Mouse (Mus musculus) intestine, embryonic 14.5 days (tissue): Measurements from ENCODE around the gene Bcas2. TPM values are rescaled to one million over a fixed set of nuclear protein-coding genes. Genes with fewer than 3 reads are reported as not detected.

Source experiments
- ATAC-seq: fragments of 200-750 bp; cut with Nextera tagmentation; replicated peaks from 2 replicates; pipeline ENCODE4 v1.8.0; 2017; ENCODE audit warnings: low read depth, moderate number of reproducible peaks, moderate TSS enrichment, moderate library complexity; ENCODE audit not compliant: low FRiP score, low TSS enrichment
- DNase-seq: peaks from one replicate; pipeline ENCODE4 v3.0.0-alpha.2; 2018; ENCODE audit warnings: low spot score
- H3K27ac ChIP-seq: fragments of 300-500 bp; sonication (generic); 2 replicates; pipeline ENCODE4 v1.5.1; 2014; ENCODE audit warnings: low read depth, mild to moderate bottlenecking, control low read depth
- H3K27me3 ChIP-seq: fragments of 300-500 bp; sonication (generic); replicated peaks from 2 replicates; pipeline ENCODE4 v1.6.1; 2014; ENCODE audit warnings: low read length, control low read depth; ENCODE audit not compliant: control insufficient read depth, insufficient read depth
- H3K36me3 ChIP-seq: fragments of 300-500 bp; sonication (generic); 2 replicates; pipeline ENCODE4 v1.6.1; 2014; ENCODE audit warnings: low read length, control low read depth; ENCODE audit not compliant: control insufficient read depth, insufficient read depth
- H3K4me1 ChIP-seq: fragments of 300-500 bp; sonication (generic); replicated peaks from 2 replicates; pipeline ENCODE4 v1.6.1; 2014; ENCODE audit warnings: low read length, control low read depth, mixed read lengths; ENCODE audit not compliant: control insufficient read depth, insufficient read depth
- H3K4me2 ChIP-seq: fragments of 300-500 bp; sonication (generic); 2 replicates; pipeline ENCODE4 v1.6.1; 2014; ENCODE audit warnings: low read length
- H3K4me3 ChIP-seq: fragments of 300-500 bp; sonication (generic); 2 replicates; pipeline ENCODE4 v1.5.1; 2014; ENCODE audit warnings: low read depth, low read length, control low read depth, mixed read lengths
- H3K9ac ChIP-seq: fragments of 300-500 bp; sonication (generic); 2 replicates; pipeline ENCODE4 v1.6.1; 2014; ENCODE audit warnings: mild to moderate bottlenecking, low read length
- H3K9me3 ChIP-seq: fragments of 300-500 bp; sonication (generic); 2 replicates; pipeline ENCODE4 v1.6.1; 2016; ENCODE audit warnings: low read length, control low read depth; ENCODE audit not compliant: control insufficient read depth
- WGBS: fragments of 180-500 bp; shearing (Covaris S2); extraction: QIAGEN DNeasy Blood & Tissue Kit; methylation state at CpG from one replicate; pipeline ENCODE4 v1.1.7; 2014; 5-methylcytosine and 5-hydroxymethylcytosine counted together
- polyA plus RNA-seq: library from polyadenylated mRNA; unstranded; fragments of >200 nt; fragmentation: Nextera tagmentation; extraction: Ambion mirVana; gene quantifications from 2 replicates; pipeline ENCODE4 v1.2.1, GENCODE M21; 2014

The Bcas2 gene
- polyA plus RNA-seq, 1 experiment from 2014 or later, result 189 TPM

GRCm38 (mm10) chr3:103146330-103147166 is 24.9 kb upstream of the Bcas2 start:
- no peaks in the 10 kb centered on the region for H3K4me1 ChIP-seq
- no peak overlapping the region for H3K27ac ChIP-seq
- no peak for ATAC-seq
- DNase-seq, result no peak
- no peaks in the 10 kb centered on the region for H3K9me3 ChIP-seq
- H3K9ac ChIP-seq, result no peak overlapping the region
- H3K36me3 ChIP-seq, result 0 out of 2 replicates have a peak, but pooled peaks cover 4% of the 10 kb centered on the region
- H3K27me3 ChIP-seq, result no peaks in the 10 kb centered on the region
- H3K4me2 ChIP-seq, result no peak overlapping the region
- no peak overlapping the region for H3K4me3 ChIP-seq
- WGBS, result 62% methylated on average over 23 of the region's 23 CpGs

- H3K36me3 ChIP-seq, result 0 out of 2 replicates have a peak, but pooled peaks cover 4% of the 10 kb centered on the region
- 86% methylated on average over 4 of the region's 4 CpGs for WGBS
- no peak for ATAC-seq
- H3K4me2 ChIP-seq, result no peak overlapping the region
- H3K9ac ChIP-seq, result no peak overlapping the region
- H3K27me3 ChIP-seq, result no peaks in the 10 kb centered on the region
- no peaks in the 10 kb centered on the region for H3K9me3 ChIP-seq
- no peak overlapping the region for H3K4me3 ChIP-seq
- no peaks in the 10 kb centered on the region for H3K4me1 ChIP-seq
- no peak for DNase-seq
- H3K27ac ChIP-seq, result no peak overlapping the region
Measured at GRCm38 (mm10) chr3:103147775-103148174, 23.7 kb upstream of the Bcas2 start.

DNA sequence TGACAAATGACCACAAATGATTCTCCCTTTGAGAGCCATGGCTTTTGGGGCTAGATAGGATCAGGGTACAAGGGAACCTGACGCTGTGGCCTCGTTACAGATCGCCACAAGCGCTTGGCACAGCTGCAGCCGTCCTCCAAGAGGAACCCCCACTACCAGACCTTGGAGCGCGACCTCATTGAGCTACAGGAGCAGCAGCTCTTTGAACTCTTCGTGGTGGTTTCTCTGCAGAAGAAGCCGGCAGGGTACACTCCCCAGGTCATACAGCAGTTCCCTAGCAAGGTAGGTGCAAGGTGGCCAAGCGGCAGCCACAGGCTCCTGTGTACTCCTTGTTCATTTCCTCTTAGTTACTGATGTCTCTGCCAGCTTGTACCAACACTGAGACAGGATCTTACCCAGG is 22.5 kb upstream of the Bcas2 start:
- Histone ChIP-seq H3K4me1 (no peaks in the 10 kb centered on the region), H3K4me2 (no peak overlapping the region), H3K9me3 (no peaks in the 10 kb centered on the region), H3K27me3 (no peaks in the 10 kb centered on the region), H3K9ac (no peak overlapping the region), H3K36me3 (peaks cover 14% of the 10 kb centered on the region; the same call in 1 of the 2 replicates), H3K4me3 (no peak overlapping the region), H3K27ac (no peak overlapping the region)
- peak; percentile 36 for DNase-seq
- 86% methylated on average over 10 of the region's 10 CpGs for WGBS
- no peak for ATAC-seq

DNA sequence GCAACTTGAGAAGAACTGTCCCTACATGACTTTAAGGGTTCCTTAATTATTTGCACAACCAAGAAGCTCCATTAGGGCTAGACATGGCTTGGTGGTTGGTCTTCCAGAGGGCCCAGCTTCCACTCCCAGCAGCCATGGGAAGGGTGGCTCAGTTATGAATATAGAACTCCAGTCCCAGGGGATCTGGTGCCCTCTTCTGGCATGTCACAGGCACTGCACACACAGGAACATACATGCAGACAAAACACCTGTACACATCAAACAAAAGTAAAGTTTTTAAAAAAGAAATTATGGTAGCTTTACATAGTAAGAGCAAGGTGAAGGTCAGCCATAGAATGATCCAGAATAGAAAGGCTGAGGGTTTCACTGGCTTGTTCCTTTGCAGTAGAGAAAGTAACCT is 17.7 kb upstream of the Bcas2 start:
- H3K27ac ChIP-seq, result no peak overlapping the region
- peaks cover 27% of the 10 kb centered on the region; the same call in 1 of the 2 replicates for H3K36me3 ChIP-seq
- ATAC-seq (no peak), DNase-seq (no peak)
- H3K4me3 ChIP-seq, result no peak overlapping the region
- H3K9ac ChIP-seq, result no peak overlapping the region
- H3K4me2 ChIP-seq, result no peak overlapping the region
- no peaks in the 10 kb centered on the region for H3K9me3 ChIP-seq
- H3K27me3 ChIP-seq, result no peaks in the 10 kb centered on the region
- H3K4me1 ChIP-seq, result no peaks in the 10 kb centered on the region

- no peaks in the 10 kb centered on the region for H3K27me3 ChIP-seq
- H3K9me3 ChIP-seq, result no peaks in the 10 kb centered on the region
- H3K4me3 ChIP-seq, result no peak overlapping the region
- no peak overlapping the region for H3K9ac ChIP-seq
- H3K4me2 ChIP-seq, result no peak overlapping the region
- WGBS, result 47% methylated on average over 3 of the region's 3 CpGs
- peaks cover 10% of the 10 kb centered on the region; the same call in 1 of the 2 replicates for H3K36me3 ChIP-seq
- H3K4me1 ChIP-seq, result no peaks in the 10 kb centered on the region
- ATAC-seq, result no peak
- no peak overlapping the region for H3K27ac ChIP-seq
- DNase-seq, result no peak
Measured at GRCm38 (mm10) chr3:103159232-103159900, 12.1 kb upstream of the Bcas2 start.

DNA sequence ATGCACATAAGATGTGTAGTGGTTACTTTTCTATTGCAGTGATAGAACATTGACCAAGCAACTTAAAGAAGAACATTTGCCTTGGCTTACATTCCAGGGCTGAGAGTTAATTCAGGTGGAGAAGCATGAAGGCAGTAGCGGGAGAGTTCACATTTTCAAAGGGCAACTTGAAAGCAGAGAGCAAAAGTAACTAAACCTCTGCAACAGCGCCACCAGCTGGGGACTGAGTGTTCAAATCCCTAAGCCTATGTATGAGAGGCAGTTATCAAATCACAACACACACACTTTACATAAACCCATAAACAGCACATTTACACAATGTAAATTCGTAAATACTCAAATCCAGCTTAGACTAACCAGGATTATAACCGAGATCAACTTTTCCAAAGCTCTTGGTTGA is 1.7 kb upstream of the Bcas2 start:
- peak; percentile 86 for DNase-seq
- H3K27me3 ChIP-seq, result no peaks in the 10 kb centered on the region
- H3K4me2 ChIP-seq, result no peak overlapping the region
- no peak overlapping the region for H3K27ac ChIP-seq
- peaks cover 13% of the 10 kb centered on the region for H3K4me1 ChIP-seq
- H3K9me3 ChIP-seq, result no peaks in the 10 kb centered on the region
- peaks cover 11% of the 10 kb centered on the region for H3K36me3 ChIP-seq
- ATAC-seq, result no peak
- H3K4me3 ChIP-seq, result no peak overlapping the region
- 23% methylated on average over 4 of the region's 4 CpGs for WGBS
- H3K9ac ChIP-seq, result no peak overlapping the region

- DNase-seq (no peak), ATAC-seq (no peak)
- 25% methylated on average over 5 of the region's 5 CpGs for WGBS
- H3K4me3 ChIP-seq, result peak overlapping the region; percentile 95
- peak overlapping the region; percentile 88 for H3K9ac ChIP-seq
- H3K27me3 ChIP-seq, result no peaks in the 10 kb centered on the region
- peaks cover 13% of the 10 kb centered on the region for H3K4me1 ChIP-seq
- peak overlapping the region; percentile 96 for H3K4me2 ChIP-seq
- H3K27ac ChIP-seq, result no peak overlapping the region
- peaks cover 37% of the 10 kb centered on the region for H3K36me3 ChIP-seq
- no peaks in the 10 kb centered on the region for H3K9me3 ChIP-seq
Measured at GRCm38 (mm10) chr3:103172615-103173014, 1.2 kb downstream of the Bcas2 start.

DNA sequence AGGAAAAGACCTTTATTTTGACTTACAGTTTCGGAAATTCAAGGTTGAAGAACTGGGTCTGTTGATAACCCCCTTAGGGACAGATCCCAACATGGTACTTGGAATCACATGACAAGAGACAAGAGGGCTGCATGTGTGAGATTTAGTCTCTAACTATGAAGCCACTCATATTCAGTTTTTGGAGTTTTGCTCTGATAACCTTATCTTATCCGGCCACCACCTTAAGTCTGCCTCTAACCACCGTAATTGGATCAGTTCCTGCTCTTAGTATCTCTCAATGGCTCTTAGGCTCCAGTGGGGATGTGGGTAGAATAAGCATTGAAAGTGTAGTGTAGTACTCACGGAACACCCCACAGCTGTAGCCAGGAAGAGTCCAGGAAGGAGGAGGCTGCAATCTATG is 5.3 kb downstream of the Bcas2 start:
- Histone ChIP-seq H3K9ac (no peak overlapping the region), H3K36me3 (peaks cover 57% of the 10 kb centered on the region)
- no peak for ATAC-seq

More for the DNA sequence above, 5.3 kb downstream of the Bcas2 start:
- no peak for DNase-seq
- no peak overlapping the region for H3K4me3 ChIP-seq
- H3K4me1 ChIP-seq, result peaks cover 8% of the 10 kb centered on the region
- H3K27me3 ChIP-seq, result no peaks in the 10 kb centered on the region
- H3K27ac ChIP-seq, result no peak overlapping the region
- H3K9me3 ChIP-seq, result no peaks in the 10 kb centered on the region
- WGBS, result 91% methylated on average over 4 of the region's 4 CpGs
- no peak overlapping the region for H3K4me2 ChIP-seq
